ENCODE assay signal across 17 mouse cellular contexts in genomic region chr7:98768460-98768859, GRCm38 (mm10).
"Had no signal": no experiment of that assay in that cellular context is flagged by ENCODE, and none has a peak within 500 bp of the region (broad histone marks: within the 10 kb centered on the region; RNA-seq: fewer than 3 reads in every experiment).

No protein-coding gene starts in this region.

- H3K27me3 ChIP-seq: neural tube, embryonic 12.5 days; stomach, embryonic 15.5 days had no signal

- H3K36me3 ChIP-seq: neural tube, embryonic 12.5 days; neural tube, embryonic 13.5 days; neural tube, embryonic 15.5 days; stomach, embryonic 15.5 days had no signal

- H3K9ac ChIP-seq: neural tube, embryonic 12.5 days; neural tube, embryonic 13.5 days; neural tube, embryonic 15.5 days; stomach, embryonic 15.5 days had no signal

- H3K4me3 ChIP-seq: neural tube, embryonic 12.5 days; neural tube, embryonic 13.5 days; neural tube, embryonic 15.5 days; stomach, embryonic 15.5 days had no signal

- DNase-seq: retina, postnatal 1 day; right cerebral cortex, adult 18-20 months; right cerebral cortex, postnatal 14 days; right cerebral cortex, postnatal 25 days; right cerebral cortex, postnatal 4 days; spleen, adult 18-20 months; thymus, adult 18-20 months; thymus, adult 2 months; thymus, postnatal 14 days; thymus, postnatal 25 days; thymus, postnatal 36 days; thymus, postnatal 4 days had no signal

- H3K9me3 ChIP-seq: neural tube, embryonic 12.5 days; neural tube, embryonic 13.5 days; neural tube, embryonic 15.5 days; stomach, embryonic 15.5 days had no signal

- H3K4me2 ChIP-seq: neural tube, embryonic 12.5 days; neural tube, embryonic 13.5 days; neural tube, embryonic 15.5 days; stomach, embryonic 15.5 days had no signal

- H3K27ac ChIP-seq: neural tube, embryonic 12.5 days; neural tube, embryonic 13.5 days; neural tube, embryonic 15.5 days; stomach, postnatal 0 days had no signal
